Mouse (Mus musculus) urinary bladder, postnatal 4 days (tissue): ENCODE measurements around the gene Shisa9.

ENCODE experiments used
- DNase-seq, 2 experiments: peaks; one replicate each; pipeline ENCODE4 v3.0.0; 2021 to 2022; ENCODE audit warnings: low spot score in 2 of 2

Gene Shisa9

DNA sequence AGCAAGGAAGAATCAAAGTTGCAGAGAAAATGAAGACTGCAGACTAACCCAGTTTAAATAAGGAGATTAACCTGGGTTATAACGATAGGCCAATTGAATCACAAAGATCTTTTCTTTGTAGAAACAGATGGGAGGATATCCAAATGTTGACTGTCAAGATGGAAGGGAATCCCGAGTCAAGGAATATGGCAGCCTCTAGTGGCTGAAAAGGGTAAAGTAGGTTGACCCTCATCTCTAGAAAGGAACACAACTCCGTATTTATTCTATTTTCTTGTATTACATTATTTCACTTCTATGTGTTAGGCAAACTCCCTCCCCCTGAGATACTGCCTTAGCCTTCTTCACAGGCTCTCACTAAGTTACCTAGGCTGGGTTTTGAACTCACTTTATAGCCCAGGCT lies 217.3 kb downstream of the Shisa9 start:
- no peak for DNase-seq

DNA sequence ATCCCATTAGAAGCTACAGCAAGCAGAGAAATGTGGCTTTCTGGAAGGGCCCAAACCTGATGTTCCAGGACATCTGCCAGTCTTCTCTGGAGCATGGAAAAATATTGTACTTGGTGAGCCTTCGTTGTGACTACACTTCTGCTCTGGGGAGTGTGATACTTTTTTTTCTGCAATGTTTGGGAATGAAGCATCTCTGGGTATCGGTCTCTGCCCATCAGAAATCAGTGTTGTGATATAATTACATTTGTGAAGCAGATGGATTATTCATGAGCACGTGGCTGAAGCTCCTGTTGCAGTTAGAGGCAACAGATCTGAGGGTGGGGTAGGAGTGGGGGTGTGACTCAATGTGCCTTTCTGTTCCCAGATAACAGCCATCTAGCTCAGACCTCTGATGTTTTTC lies 218.2 kb downstream of the Shisa9 start:
- DNase-seq = no peak

GRCm38 (mm10) chr16:12203055-12203454 lies 219.1 kb downstream of the Shisa9 start:
- DNase-seq = no peak

DNA sequence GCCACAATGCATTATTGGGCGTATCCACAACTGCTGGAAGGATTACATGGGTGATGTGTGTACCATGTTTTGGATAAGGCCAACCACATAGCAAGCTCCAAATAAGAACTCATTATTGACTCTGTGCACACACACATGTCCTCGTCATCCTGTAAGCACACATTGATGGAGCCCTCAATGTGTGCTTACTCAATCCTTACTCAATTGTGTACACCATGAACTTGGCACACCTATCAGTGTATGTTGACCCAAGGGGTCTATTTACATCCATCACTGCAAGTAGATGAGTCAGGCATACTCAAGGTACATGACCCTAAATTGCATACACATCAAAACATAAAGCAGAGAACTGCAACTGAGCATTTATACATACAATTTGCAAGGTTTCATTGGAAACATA lies 220.5 kb downstream of the Shisa9 start:
- DNase-seq = no peak

- no peak for DNase-seq
These were observed 222.6 kb downstream of the Shisa9 start for GRCm38 (mm10) chr16:12206421-12206950.

DNA sequence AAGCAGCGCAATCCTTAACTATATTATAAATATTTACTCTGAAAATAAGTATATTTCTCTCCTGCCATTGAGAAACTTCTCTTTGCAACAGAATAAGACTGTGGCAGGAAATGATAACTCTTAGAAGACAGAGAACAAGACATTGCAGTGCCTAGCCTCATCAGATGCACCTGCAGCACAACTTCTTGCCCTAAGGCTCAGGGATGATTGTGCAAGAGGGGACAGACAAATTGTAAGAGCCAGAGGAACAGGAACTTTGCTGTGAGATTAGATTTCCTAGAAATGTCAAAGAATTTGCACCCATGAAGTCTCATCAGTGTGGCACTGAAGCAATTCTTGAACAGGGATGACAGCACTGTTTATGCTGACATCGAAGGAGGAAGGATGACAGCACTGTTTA lies 223.0 kb downstream of the Shisa9 start:
- no peak for DNase-seq

DNA sequence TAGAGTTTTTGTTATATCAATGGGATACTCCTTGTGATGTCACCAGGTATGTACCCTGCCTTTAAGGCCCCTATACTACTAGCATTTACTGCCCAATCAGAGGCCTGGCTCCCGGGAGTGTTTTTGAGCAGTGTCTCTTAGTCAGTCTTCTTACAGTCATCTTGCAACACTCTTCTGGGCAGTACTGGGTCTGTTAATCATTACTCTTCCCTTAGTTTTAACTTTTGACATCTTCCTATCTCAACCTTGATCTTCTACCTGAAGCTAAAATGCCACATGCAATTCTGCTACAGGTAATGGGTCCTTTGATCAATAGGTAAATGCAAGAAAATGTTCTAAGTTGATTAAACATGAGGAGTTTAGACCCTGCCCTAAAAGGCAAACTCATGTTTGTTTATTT lies 225.4 kb downstream of the Shisa9 start:
- DNase-seq = no peak

GRCm38 (mm10) chr16:12209819-12210218 lies 225.9 kb downstream of the Shisa9 start:
- DNase-seq = no peak

DNA sequence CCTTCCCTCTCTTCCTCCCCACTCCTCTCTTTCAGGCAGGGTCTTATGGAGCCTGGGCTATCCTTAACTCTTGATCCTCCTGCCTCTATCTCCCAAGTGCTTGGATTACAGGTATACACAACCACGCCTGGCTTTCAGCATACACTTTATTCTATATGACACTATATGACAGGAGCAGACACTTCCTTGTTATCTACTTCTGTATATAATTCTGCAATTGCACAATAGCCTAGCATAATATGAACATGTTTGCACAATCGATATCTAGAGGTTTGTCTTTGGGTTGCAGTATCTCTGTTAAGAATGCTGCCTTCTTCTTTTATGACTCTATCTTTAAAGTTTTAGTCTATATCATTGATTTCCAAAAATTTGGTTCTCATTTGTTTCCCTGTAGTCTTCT lies 230.1 kb downstream of the Shisa9 start:
- DNase-seq = no peak

- no peak for DNase-seq
These were observed 233.6 kb downstream of the Shisa9 start for GRCm38 (mm10) chr16:12217289-12218150.

- DNase-seq = no peak
These were observed 234.2 kb downstream of the Shisa9 start for GRCm38 (mm10) chr16:12218151-12218532.

DNA sequence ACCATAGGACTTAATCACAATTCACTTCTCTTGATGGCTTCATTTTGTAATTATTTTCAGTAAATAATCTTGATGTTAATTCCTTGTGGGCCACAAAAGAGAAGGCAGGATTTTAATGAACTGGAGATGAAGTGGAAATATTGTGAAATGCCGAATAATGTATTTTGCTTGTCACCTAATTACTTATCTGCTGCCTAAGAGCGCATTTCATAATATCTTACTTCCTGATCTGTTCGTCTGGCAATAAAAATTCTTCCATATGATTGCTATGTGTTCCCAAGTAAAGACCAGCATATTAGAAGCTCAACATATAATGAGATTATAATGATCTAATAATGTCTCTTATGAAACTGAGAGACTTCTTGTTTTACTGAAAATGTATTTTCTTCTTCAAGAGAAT lies 235.9 kb downstream of the Shisa9 start:
- no peak for DNase-seq

GRCm38 (mm10) chr16:12223537-12223936 lies 239.6 kb downstream of the Shisa9 start:
- DNase-seq = no peak

GRCm38 (mm10) chr16:12226937-12227336 lies 243.0 kb downstream of the Shisa9 start:
- DNase-seq = no peak

DNA sequence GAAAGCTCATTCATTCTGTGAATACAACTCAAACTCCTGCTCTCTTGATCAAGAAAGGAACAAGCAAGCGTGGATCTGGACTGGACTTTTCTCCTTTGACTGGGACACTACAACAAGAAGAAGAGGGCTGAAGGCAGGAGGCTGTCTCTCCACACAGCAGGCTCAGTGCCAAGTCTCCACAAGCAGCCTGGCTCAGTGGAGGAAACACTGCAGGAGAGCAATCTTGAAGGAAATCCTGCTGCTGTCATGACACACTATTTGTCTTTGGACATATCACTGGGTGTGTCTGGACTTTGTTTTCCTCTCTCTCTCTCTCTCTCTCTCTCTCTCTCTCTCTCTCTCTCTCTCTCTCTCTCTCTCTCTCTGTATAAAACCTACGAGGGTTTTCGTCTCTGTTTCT lies 249.4 kb downstream of the Shisa9 start:
- DNase-seq = no peak

DNA sequence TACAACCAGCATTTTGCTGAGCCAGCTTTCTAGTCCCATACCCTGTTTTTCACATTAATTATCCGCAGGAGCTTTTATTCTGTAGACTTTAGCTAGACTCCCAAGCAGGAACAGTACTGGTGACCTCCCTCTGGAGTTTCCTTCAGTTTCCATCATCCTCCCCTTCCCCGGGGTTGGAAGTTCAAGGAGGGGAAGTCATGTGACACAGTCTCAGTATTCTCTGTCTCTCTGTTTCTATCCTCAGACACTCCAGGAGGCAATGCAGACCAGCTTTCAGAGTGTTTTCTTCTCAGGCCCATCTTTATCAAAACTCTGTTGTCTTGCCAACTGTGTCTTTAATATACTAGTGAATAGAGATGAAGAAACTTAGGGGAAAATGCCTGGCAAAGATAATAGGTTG lies 250.4 kb downstream of the Shisa9 start:
- DNase-seq = no peak

GRCm38 (mm10) chr16:12238611-12239010 lies 254.7 kb downstream of the Shisa9 start:
- no peak for DNase-seq

- no peak for DNase-seq
These were observed 275.4 kb downstream of the Shisa9 start for GRCm38 (mm10) chr16:12259361-12259760.

- DNase-seq = no peak
These were observed 281.9 kb downstream of the Shisa9 start for GRCm38 (mm10) chr16:12265828-12266227.

- no peak for DNase-seq
These were observed 316.6 kb downstream of the Shisa9 start for GRCm38 (mm10) chr16:12300523-12300922.

DNA sequence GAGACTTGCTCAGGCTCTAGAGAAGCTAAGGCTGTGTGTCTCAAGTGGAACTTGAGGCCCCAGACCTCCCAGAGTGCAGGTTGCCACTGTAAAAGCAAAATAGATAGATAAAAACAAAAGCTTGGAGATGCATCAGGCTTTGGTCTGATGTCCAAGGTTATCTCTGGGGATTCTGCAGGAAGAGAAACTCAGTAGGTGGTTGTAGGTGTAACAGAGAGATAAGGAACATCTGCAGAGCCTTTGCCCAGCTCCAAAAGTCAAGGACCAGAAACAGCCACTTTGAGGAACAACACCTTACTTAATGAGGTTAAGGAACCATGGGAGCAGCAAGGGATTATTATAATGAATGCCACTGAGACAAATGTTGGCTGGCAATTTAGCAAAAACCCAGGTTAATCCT lies 319.5 kb downstream of the Shisa9 start:
- DNase-seq = no peak

DNA sequence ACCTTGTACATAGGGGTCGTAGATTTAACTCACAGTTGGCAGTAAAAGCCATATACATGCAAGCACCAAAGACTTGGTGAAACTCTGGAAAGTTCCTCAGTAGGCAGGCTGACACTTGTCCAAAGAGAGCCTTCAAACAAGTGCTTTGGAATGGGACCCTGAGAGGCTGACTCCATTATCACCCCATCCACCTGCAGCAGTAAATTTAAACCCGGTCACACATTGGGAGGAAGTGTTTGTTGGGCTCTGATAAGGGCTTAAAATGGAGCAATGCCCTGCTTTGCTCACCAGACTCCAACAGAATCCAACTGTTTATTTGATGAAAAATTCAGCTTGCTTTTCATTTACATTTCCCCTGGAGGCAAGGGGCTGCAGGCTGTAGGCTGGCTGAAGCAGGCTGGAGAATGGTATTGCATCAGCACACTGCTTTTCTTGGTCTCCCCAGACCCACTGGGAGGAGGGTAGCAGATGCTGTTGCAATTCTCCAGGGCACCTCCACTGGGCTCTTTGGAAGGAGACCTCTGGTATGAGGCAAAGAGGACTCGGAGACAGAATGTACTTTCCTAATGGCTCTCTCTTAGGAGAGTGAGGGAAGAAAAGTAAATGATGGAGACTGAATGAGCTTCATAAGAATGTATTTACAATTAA lies 323.5 kb downstream of the Shisa9 start:
- DNase-seq = no peak

- DNase-seq = no peak
These were observed 325.9 kb downstream of the Shisa9 start for GRCm38 (mm10) chr16:12309826-12310225.
